Mouse (Mus musculus): ENCODE measurements around the gene 4922502D21Rik.
"Not testable (repeated sequence)": the region's sequence is repeated elsewhere in the genome, so short reads cannot be mapped to it uniquely, and the experiment has no call there.

The 4922502D21Rik gene

DNA sequence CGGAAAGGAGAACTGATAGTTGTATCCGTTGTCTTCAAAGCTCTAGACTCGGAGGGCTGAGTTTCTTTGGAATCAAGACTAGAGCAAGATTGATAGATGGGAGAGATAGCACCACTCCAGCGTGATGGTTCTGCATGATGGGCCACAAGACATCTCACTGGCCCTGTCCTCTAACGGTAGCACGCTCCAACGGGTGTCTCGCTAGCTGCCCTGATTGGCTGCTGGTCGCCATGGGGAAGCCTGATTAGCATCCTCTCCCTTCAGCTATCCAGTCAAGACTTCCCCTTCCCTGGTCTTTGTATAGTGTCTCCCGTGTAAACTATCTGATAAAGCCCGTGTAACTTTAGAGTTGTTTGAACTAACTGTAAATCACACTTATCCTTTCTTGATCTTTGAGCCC, at the start of gene 4922502D21Rik:
4922502D21Rik (minus strand) TSS at position 187 of the 400 bp plus-strand sequence.
- DNase-seq (ENCODE audit: extremely low spot score, low read depth, low spot score) = no peak

GRCm38 (mm10) chr6:129380454-129380853, 48.9 kb upstream of the 4922502D21Rik start:
- no peak for DNase-seq (ENCODE audit: extremely low spot score, low read depth, low spot score)

DNA sequence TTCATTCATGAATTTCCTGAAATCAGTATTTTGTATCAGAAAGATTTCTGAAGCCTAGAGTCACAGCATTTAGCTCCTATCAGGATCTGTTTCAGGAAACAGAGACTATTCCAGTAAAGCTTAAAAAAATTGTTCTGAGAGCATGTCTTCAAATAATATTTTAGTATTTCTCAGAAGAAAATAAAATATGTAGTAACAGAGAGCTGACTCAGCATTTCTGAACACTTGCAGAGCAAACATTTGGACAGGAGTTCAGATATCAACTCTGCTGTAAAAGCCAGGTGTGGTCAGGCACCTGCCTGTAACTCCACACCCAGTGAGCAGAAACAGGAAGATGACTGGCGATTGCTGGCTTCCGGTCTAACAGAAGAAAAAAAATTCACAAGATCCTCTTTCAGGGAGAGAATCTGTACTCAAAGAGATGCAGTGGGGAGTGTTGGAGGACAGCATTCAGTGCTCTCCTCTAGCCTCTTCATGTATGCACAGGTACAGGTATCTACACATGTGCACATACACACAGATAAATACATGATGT, 43.4 kb upstream of the 4922502D21Rik start:
- DNase-seq (ENCODE audit: extremely low spot score, low read depth, low spot score) = no peak

GRCm38 (mm10) chr6:129369374-129370132, 38.0 kb upstream of the 4922502D21Rik start:
- no peak for DNase-seq (ENCODE audit: extremely low spot score, low read depth, low spot score)

DNA sequence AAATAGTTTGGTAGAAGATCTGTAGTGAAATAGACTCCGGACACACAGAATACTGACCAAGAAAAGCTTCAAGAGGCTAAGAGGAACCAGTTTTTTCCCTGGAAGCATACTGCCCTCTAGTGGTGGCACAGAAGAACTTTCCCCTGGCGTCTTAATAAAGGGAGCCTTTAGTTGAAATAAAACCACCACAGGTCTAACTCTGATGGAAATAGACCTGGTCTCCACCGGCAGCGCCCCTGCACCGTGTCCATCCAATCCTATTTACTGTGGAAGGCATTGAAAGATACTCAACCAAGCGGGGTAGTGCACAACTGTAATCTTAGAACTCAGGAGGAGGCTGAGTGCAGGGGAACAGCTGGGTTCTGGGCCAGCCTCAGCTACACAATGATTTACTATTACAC, 34.4 kb upstream of the 4922502D21Rik start:
- peak; percentile 47 for DNase-seq (ENCODE audit: extremely low spot score, low read depth, low spot score)

DNA sequence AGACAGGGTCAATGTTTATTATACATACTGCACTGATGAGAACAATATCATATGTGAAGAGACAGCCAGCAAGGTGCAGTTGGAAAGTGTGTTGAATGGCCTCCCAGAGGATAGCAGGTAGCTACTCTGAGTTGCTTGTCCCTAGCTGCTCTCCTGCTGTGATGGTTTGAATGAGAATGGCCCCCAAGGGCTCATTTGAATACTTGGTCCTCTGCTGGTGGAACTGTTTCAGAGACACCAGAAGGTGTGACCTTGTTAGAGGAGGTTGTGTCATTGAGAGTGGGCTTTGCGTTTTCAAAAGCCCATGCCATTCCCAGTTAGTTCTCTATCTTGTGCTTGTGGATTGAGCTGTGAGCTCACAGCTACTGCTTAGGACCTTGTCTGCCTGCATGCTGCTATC, 32.3 kb upstream of the 4922502D21Rik start:
- DNase-seq (ENCODE audit: extremely low spot score, low read depth, low spot score) = no peak

GRCm38 (mm10) chr6:129359515-129359914, 27.9 kb upstream of the 4922502D21Rik start:
- DNase-seq (ENCODE audit: extremely low spot score, low read depth, low spot score) = no peak

GRCm38 (mm10) chr6:129356430-129356829, 24.8 kb upstream of the 4922502D21Rik start:
- DNase-seq (ENCODE audit: extremely low spot score, low read depth, low spot score) = no peak

- DNase-seq (ENCODE audit: extremely low spot score, low read depth, low spot score) = no peak
These were observed 24.2 kb upstream of the 4922502D21Rik start for GRCm38 (mm10) chr6:129355774-129356173.

- no peak for DNase-seq (ENCODE audit: extremely low spot score, low read depth, low spot score)
These were observed 19.5 kb upstream of the 4922502D21Rik start for GRCm38 (mm10) chr6:129351091-129351490.

- DNase-seq (ENCODE audit: extremely low spot score, low read depth, low spot score) = no peak
These were observed 18.1 kb upstream of the 4922502D21Rik start for GRCm38 (mm10) chr6:129349524-129350352.

- no peak for DNase-seq (ENCODE audit: extremely low spot score, low read depth, low spot score)
These were observed 12.8 kb upstream of the 4922502D21Rik start for GRCm38 (mm10) chr6:129344408-129344807.

DNA sequence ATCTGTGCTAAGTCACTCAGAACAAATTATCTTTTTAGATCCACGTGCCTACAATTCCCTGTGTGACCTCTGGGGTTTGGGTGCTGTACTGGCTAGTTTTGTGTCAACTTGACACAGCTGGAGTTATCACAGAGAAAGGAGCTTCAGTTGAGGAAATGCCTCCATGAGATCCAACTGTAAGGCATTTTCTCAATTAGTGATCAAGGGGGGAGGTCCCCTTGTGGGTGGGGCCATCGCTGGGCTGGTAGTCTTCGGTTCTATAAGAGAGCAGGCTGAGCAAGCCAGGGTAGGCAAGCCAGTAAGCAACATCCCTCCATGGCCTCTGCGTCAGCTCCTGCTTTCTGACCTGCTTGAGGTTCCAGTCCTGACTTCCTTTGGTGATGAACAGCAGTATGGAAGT, 10.8 kb upstream of the 4922502D21Rik start, which contains the start of gene Clec12a:
Clec12a (plus strand) TSS at position 301 of the 400 bp plus-strand sequence.
- not testable (repeated sequence) for DNase-seq (ENCODE audit: extremely low spot score, low read depth, low spot score)

GRCm38 (mm10) chr6:129337751-129338150, 6.2 kb upstream of the 4922502D21Rik start:
- DNase-seq (ENCODE audit: extremely low spot score, low read depth, low spot score) = no peak

- no peak for DNase-seq (ENCODE audit: extremely low spot score, low read depth, low spot score)
These were observed 2.1 kb upstream of the 4922502D21Rik start for GRCm38 (mm10) chr6:129333674-129334078.

- no peak for DNase-seq (ENCODE audit: extremely low spot score, low read depth, low spot score)
These were observed 4.9 kb downstream of the 4922502D21Rik start for GRCm38 (mm10) chr6:129326568-129327150.

- DNase-seq (ENCODE audit: extremely low spot score, low read depth, low spot score) = no peak
These were observed 5.6 kb downstream of the 4922502D21Rik start for GRCm38 (mm10) chr6:129326016-129326415.

DNA sequence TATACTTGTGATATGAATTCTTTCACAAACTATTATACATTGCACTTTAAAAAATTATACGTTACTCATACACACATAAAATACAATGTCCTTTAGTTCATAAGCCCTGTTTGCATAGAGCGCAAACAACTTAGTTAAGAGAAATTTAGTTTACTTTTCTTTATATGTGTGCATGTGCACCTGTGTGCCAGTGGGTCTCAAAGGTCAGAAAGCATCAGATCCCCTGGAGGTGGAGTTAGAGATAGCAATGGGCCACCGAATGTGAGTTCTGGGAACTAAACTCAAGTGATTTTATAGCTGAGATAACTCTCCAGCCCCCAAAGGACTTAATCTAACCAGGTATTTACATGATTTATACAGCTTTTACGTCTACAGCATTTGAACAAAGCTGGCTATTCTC, 12.3 kb downstream of the 4922502D21Rik start:
- DNase-seq (ENCODE audit: extremely low spot score, low read depth, low spot score) = no peak

GRCm38 (mm10) chr6:129318395-129318794, 13.2 kb downstream of the 4922502D21Rik start:
- no peak for DNase-seq (ENCODE audit: extremely low spot score, low read depth, low spot score)

- DNase-seq (ENCODE audit: extremely low spot score, low read depth, low spot score) = no peak
These were observed 15.1 kb downstream of the 4922502D21Rik start for GRCm38 (mm10) chr6:129316463-129316862.

DNA sequence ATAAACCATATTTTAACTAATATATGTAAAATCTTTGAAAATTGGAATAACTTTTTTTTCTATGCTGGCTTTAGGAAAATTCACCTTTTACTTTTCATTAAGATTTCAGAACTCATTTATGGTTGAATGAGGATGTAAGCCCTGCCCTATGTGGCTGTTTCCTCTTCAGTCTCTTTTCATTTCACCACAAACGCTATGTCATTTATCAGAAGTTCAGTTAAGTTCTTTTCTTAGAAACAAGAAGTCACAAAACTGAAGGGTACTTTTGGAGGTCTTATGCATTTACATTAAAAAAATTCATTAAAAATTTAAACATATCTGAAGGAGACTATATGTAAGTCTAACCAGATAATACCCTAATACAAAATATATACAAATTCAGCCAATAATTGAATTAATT, 15.9 kb downstream of the 4922502D21Rik start:
- DNase-seq (ENCODE audit: extremely low spot score, low read depth, low spot score) = no peak

Data from hindlimb bud, embryonic 11.5 days (tissue).